8 mouse cellular contexts compared by ENCODE assay signal in genomic region chr8:107129171-107130025, GRCm38 (mm10). TPM values are rescaled to one million over a fixed set of nuclear protein-coding genes. Genes with fewer than 3 reads are reported as not detected.
DNase-seq lines count a peak whose midpoint lies in the region; ATAC-seq and TF ChIP-seq lines count a peak whose summit lies in the region.

No protein-coding gene starts in this region.

- no peaks in the 10 kb centered on the region for H3K36me3 ChIP-seq in embryonic facial prominence, embryonic 13.5 days
- H3K36me3 ChIP-seq in kidney, embryonic 14.5 days (ENCODE audit: control insufficient read depth, insufficient read depth, low read length), result no peaks in the 10 kb centered on the region
- H3K36me3 ChIP-seq in stomach, embryonic 15.5 days, result no peaks in the 10 kb centered on the region

- no peak for TF ChIP-seq POLR2A in lung, adult 2 months (IDR thresholded peaks at IDR 0.05; ENCODE audit: borderline replicate concordance, extremely low read depth, low read depth, low read length)
- no peak for TF ChIP-seq POLR2A in cerebellum, adult 2 months (IDR thresholded peaks at IDR 0.05; ENCODE audit: borderline replicate concordance, insufficient read depth, low read length)

- WGBS in lung, adult 2 months, result 36% methylated on average over 8 of the region's 8 CpGs
- WGBS in embryonic facial prominence, embryonic 13.5 days, result 41% methylated on average over 8 of the region's 8 CpGs
- WGBS in kidney, embryonic 14.5 days, result 31% methylated on average over 8 of the region's 8 CpGs
- 46% methylated on average over 8 of the region's 8 CpGs for WGBS in stomach, embryonic 15.5 days
- WGBS in cerebellum, adult 2 months, result 46% methylated on average over 8 of the region's 8 CpGs

- peak; percentile 67 to 76 for DNase-seq in lung, adult 18-20 months
- DNase-seq in lung, adult 2 months, result no peak
- DNase-seq in cerebellum, adult 2 months, result no peak
- no peak for DNase-seq in layer of hippocampus, adult 11-12 months (ENCODE audit: low spot score)
- no peak for DNase-seq in urinary bladder, postnatal 10 days (ENCODE audit: low spot score)

- H3K27ac ChIP-seq in embryonic facial prominence, embryonic 13.5 days, result peak overlapping the region; percentile 28
- peak overlapping the region; percentile 86 for H3K27ac ChIP-seq in kidney, embryonic 14.5 days (ENCODE audit: low read depth, low read length)
- peak overlapping the region; percentile 50; the same call in 1 of the 2 replicates for H3K27ac ChIP-seq in stomach, embryonic 15.5 days
- no peak overlapping the region for H3K27ac ChIP-seq in cerebellum, adult 2 months (ENCODE audit: insufficient read depth, low read length)

- peaks cover 9% of the 10 kb centered on the region for H3K4me1 ChIP-seq in lung, adult 2 months (ENCODE audit: control insufficient read depth, insufficient read depth, low read length)
- peaks cover 36% of the 10 kb centered on the region for H3K4me1 ChIP-seq in embryonic facial prominence, embryonic 13.5 days
- peaks cover 38% of the 10 kb centered on the region for H3K4me1 ChIP-seq in kidney, embryonic 14.5 days (ENCODE audit: control insufficient read depth, insufficient read depth, low read length)
- H3K4me1 ChIP-seq in stomach, embryonic 15.5 days, result peaks cover 9% of the 10 kb centered on the region; the same call in 1 of the 2 replicates
- H3K4me1 ChIP-seq in cerebellum, adult 2 months (ENCODE audit: control insufficient read depth, insufficient read depth, low read length), result no peaks in the 10 kb centered on the region

- no peak overlapping the region for H3K4me3 ChIP-seq in lung, adult 2 months (replicated peaks; ENCODE audit: extremely low read depth, low read depth, low read length)
- H3K4me3 ChIP-seq in embryonic facial prominence, embryonic 13.5 days, result no peak overlapping the region
- no peak overlapping the region for H3K4me3 ChIP-seq in kidney, embryonic 14.5 days (ENCODE audit: low read length)
- no peak overlapping the region for H3K4me3 ChIP-seq in stomach, embryonic 15.5 days (replicated peaks)
- no peak overlapping the region for H3K4me3 ChIP-seq in cerebellum, adult 2 months (replicated peaks; ENCODE audit: insufficient read depth, low read depth, low read length)

- no peaks in the 10 kb centered on the region for H3K27me3 ChIP-seq in embryonic facial prominence, embryonic 13.5 days
- H3K27me3 ChIP-seq in kidney, embryonic 14.5 days (ENCODE audit: control insufficient read depth, insufficient read depth, low read length), result no peaks in the 10 kb centered on the region
- no peaks in the 10 kb centered on the region for H3K27me3 ChIP-seq in stomach, embryonic 15.5 days (replicated peaks)
- no peaks in the 10 kb centered on the region for H3K27me3 ChIP-seq in cerebellum, adult 2 months (ENCODE audit: control insufficient read depth, insufficient read depth, low read length)

- no peaks in the 10 kb centered on the region for H3K9me3 ChIP-seq in embryonic facial prominence, embryonic 13.5 days
- H3K9me3 ChIP-seq in kidney, embryonic 14.5 days (ENCODE audit: control insufficient read depth, low read length), result no peaks in the 10 kb centered on the region
- H3K9me3 ChIP-seq in stomach, embryonic 15.5 days, result no peaks in the 10 kb centered on the region

- 0 out of 2 replicates have a peak overlapping the region, but pooled peaks have one; percentile 10 for H3K4me2 ChIP-seq in embryonic facial prominence, embryonic 13.5 days
- H3K4me2 ChIP-seq in kidney, embryonic 14.5 days (replicated peaks; ENCODE audit: low read depth, low read length), result no peak overlapping the region
- no peak overlapping the region for H3K4me2 ChIP-seq in stomach, embryonic 15.5 days

- no peak overlapping the region for H3K9ac ChIP-seq in embryonic facial prominence, embryonic 13.5 days
- H3K9ac ChIP-seq in kidney, embryonic 14.5 days (ENCODE audit: low read depth, low read length), result no peak overlapping the region
- H3K9ac ChIP-seq in stomach, embryonic 15.5 days, result no peak overlapping the region

- ATAC-seq in embryonic facial prominence, embryonic 13.5 days (ENCODE audit: insufficient number of reproducible peaks, insufficient read depth, low FRiP score, low TSS enrichment, low read depth), result no peak
- ATAC-seq in kidney, embryonic 14.5 days (ENCODE audit: low FRiP score, low TSS enrichment), result peak; percentile 69
- no peak; the same call in 1 of the 2 replicates for ATAC-seq in stomach, embryonic 15.5 days (ENCODE audit: insufficient read depth, low FRiP score, low read depth)

- TF ChIP-seq CTCF in lung, adult 2 months (IDR thresholded peaks at IDR 0.05; ENCODE audit: insufficient read depth, low read length), result no peak
- no peak for TF ChIP-seq CTCF in cerebellum, adult 2 months (IDR thresholded peaks at IDR 0.05; ENCODE audit: borderline replicate concordance, insufficient read depth, low read depth, low read length)

RNA-seq across cellular contexts. Expression of gene Cyb5b, which starts 21.0 kb away (rescaled TPM):
- 68.7 and 97.9 TPM in 2 replicates for polyA plus RNA-seq in lung, adult 2 months (2012; rRNA removed)
- 78.5 and 83.4 TPM in 2 replicates for polyA plus RNA-seq in embryonic facial prominence, embryonic 13.5 days (2015; fragmentation: Nextera tagmentation; extraction: Ambion mirVana)
- polyA plus RNA-seq in kidney, embryonic 14.5 days (2014; fragmentation: Nextera tagmentation; extraction: Ambion mirVana), result 67.0 and 152 TPM in 2 replicates
- polyA plus RNA-seq in stomach, embryonic 15.5 days (2015; fragmentation: Nextera tagmentation; extraction: Ambion mirVana), result 92.0 and 108 TPM in 2 replicates
- 87.2 and 90.3 TPM in 2 replicates for polyA plus RNA-seq in cerebellum, adult 2 months (2012; rRNA removed)

RNA-seq across cellular contexts. Expression of gene Terf2, which starts 33.1 kb away (rescaled TPM):
- polyA plus RNA-seq in lung, adult 2 months (2012; rRNA removed), result 9.5 and 13.5 TPM in 2 replicates
- polyA plus RNA-seq in embryonic facial prominence, embryonic 13.5 days (2015; fragmentation: Nextera tagmentation; extraction: Ambion mirVana), result 24.7 and 24.8 TPM in 2 replicates
- 15.8 and 19.2 TPM in 2 replicates for polyA plus RNA-seq in kidney, embryonic 14.5 days (2014; fragmentation: Nextera tagmentation; extraction: Ambion mirVana)
- polyA plus RNA-seq in stomach, embryonic 15.5 days (2015; fragmentation: Nextera tagmentation; extraction: Ambion mirVana), result 16.1 and 16.7 TPM in 2 replicates
- 31.7 and 33.3 TPM in 2 replicates for polyA plus RNA-seq in cerebellum, adult 2 months (2012; rRNA removed)

Comparison
In these comparisons a context has a peak if more than half of its experiments do, and no peak if none do; other contexts are left out.
1. DNase-seq: peak in lung, adult 18-20 months (2 of 2); none in lung, adult 2 months (single experiment), cerebellum, adult 2 months (0 of 2), layer of hippocampus, adult 11-12 months (single experiment) and urinary bladder, postnatal 10 days (single experiment).